Mouse (Mus musculus) spleen, adult 2 months (tissue): ENCODE measurements around the gene Adam4.
"Not testable (repeated sequence)": the region's sequence is repeated elsewhere in the genome, so short reads cannot be mapped to it uniquely, and the experiment has no call there.

Experiments
- CTCF ChIP-seq: fragments of 200-500 bp; IDR thresholded peaks from 2 replicates; pipeline ENCODE4 v1.5.1; 2011; ENCODE audit warnings: mild to moderate bottlenecking, inconsistent platforms; ENCODE audit not compliant: insufficient read depth, insufficient read length, insufficient replicate concordance; ENCODE audit errors: extremely low read depth
- POLR2A ChIP-seq: fragments of 200-500 bp; IDR thresholded peaks from 2 replicates; pipeline ENCODE4 v1.6.1; 2011; ENCODE audit warnings: low read depth, low read length, inconsistent platforms

DNA sequence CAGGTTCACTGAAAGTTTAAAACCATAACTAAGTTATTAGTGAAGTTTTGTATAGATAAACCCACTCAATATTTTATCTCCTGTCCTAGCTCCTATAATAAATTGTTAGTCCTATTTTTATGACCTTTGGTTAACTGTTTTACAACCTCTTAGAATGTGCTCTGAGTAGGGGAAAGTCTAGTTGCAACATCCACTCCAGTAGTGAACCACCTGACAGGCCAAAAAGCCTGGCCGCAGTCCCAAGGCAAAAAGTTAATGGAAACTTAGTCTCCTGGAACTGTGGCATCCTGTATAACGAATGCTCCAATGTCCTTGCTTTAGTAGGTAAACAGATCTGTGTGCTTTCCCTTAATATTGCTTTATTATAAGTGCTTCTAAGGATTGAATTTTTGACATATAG, 13.0 kb upstream of the Adam4 start:
- TF ChIP-seq CTCF, POLR2A: not testable (repeated sequence)
